Mouse (Mus musculus) adrenal gland, adult 8-10 months (tissue): ENCODE data around the gene Tnnt2. TPM values are rescaled to one million over a fixed set of nuclear protein-coding genes. Genes with fewer than 3 reads are reported as not detected.
A peak's percentile ranks its signal among the peaks of the same experiment; 100 is the strongest.

ENCODE experiments used
- DNase-seq: peaks from one replicate; pipeline ENCODE4 v3.0.0; 2022
- total RNA-seq, 4 experiments: library from RNA; stranded (reverse); gene quantifications; 2 replicates each; pipeline ENCODE4 v1.2.4; 2022

The Tnnt2 gene
- total RNA-seq, 4 experiments from 2014 or later: 2.2 to 5.5 (median 2.6) TPM

GRCm38 (mm10) chr1:135856070-135856469 lies 19.9 kb downstream of the Tnnt2 start:
- DNase-seq: no peak

DNA sequence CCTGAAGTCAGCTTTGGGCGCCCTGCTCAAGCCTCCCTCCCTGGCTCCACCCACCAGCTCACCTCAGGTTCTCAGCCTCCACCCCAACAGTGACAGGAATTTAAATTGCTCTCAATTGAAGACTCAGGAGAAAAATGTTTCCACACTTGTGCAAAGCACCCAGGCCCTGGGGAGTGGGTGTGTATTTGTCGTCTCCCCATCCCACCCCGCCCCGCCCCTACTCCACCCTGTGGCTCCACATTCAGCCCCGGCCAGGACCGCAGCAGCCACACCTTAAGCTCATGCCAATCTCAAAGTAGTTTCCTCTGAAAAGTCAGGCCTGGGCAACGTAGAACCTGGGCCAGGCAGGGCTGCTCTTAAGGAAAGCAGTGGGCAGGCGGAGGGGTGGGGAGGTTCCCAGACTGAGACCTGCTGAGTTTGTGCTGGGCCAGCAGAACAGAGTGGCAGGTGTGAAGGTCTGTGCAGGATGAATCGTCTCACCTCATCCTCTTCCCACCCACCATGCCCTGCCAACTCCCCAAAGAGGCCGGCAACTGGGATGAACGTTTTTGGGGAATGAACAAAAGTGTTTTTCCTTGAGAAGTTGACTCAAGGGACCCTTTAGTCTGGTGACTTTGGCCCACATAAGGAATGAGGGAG lies 21.1 kb downstream of the Tnnt2 start:
- no peak for DNase-seq

DNA sequence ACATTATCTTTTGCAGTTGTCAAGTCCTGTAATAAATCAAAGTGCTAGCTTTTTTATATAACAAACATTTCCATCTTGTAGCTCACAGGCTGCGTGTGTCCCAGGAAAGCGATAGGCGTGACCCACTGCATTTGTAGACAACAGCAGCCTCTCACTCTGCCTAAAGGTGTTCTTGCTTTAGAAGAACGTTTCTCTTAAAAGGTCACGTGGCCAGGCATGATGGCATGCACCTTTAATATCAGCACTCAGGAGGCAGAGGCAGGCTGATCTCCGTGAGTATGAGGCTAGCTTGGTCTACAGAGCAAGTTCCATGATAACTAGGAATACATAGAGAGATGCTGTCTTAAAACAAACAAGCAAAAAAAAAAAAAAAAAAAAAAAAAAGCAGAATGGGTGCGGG lies 22.4 kb downstream of the Tnnt2 start:
- no peak for DNase-seq

DNA sequence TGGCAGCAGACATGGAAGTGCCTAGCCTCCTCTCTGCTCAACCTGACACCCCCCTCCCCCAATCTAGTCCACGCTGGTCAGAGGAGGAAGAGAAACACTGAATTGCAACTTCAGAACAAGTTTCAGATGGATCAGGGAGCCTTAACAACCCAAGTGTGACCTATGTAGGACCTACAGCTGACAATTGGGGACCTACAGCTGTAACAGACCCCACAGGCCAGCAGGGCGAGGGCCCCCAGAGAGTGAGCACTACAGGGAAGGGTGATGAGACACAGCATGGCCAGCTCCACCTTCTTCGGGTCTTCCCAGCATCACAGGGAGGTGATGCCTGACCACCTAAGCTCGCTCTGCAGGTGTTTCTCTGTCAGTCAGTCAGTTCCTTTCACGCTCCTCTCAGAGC lies 24.9 kb downstream of the Tnnt2 start:
- no peak for DNase-seq

DNA sequence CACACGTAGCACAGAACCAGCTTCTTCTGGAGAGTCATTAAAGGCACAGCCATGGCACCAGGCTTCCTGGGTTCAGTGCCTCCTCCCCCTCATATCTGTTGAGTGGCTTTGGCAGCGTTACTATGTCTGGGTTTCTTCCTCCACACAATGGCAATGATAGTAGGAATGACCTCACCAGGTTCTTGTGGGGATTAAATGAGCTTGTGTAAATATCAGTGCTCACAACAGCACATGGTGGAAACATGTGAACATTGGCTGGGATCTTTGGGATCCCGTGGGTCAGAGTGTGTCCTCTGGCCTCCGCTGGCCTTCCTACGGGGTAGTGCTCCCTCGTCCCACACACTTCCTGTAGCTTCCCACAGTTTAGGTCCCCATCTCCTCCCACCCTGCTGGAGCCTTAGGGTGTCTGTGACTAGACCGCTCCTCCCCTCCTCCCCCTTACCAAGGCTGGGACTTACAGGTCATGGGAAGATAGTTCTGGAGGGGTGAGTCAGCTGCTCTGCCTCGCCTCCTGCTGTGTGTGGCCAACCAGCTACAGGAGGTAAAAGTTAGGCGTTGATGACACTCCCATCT lies 25.9 kb downstream of the Tnnt2 start:
- peak; percentile 24 for DNase-seq

GRCm38 (mm10) chr1:135862561-135862960 lies 26.4 kb downstream of the Tnnt2 start:
- DNase-seq: no peak

GRCm38 (mm10) chr1:135863786-135864335 lies 27.7 kb downstream of the Tnnt2 start:
- DNase-seq: no peak

- no peak for DNase-seq
Measured at GRCm38 (mm10) chr1:135864830-135865229, 28.7 kb downstream of the Tnnt2 start.

GRCm38 (mm10) chr1:135865518-135866194 lies 29.5 kb downstream of the Tnnt2 start:
- peak; percentile 46 for DNase-seq

DNA sequence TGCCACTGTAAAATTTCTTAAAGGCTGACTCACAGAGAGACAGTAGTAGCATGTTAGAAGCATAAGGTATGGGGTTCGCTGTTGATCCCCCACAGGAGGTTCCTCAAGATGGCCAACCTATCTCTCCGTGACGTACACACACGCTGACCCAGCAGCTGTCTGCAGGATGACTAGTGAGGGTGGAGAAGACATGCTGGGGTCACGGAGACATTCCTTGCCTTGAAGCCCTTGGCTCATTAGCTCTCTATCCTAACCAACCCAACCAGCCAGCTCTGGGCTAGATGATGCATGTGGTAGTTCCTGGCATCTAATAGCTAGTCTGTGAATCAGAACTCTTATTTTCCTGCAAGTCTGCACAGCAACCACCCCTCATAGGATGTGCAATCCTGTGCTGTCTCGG lies 32.4 kb downstream of the Tnnt2 start:
- DNase-seq: no peak

DNA sequence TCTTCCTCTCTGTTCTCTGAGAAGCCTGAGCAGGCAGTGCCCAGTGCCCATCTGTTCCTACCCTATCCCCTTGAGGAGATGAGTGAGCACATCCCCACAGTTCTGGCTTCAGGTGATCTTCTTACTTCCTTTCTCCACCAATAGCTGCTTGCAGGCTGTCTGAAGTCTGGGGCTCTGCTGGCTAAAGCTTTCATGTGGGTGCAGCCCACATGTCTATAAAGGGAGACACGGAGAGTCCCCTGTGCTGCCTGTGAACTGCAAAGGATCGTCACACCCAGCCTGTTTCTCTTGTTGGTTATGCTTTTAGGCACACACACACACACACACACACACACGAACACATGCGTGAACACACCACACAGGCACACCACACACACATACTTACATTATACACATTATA lies 36.8 kb downstream of the Tnnt2 start:
- no peak for DNase-seq

DNA sequence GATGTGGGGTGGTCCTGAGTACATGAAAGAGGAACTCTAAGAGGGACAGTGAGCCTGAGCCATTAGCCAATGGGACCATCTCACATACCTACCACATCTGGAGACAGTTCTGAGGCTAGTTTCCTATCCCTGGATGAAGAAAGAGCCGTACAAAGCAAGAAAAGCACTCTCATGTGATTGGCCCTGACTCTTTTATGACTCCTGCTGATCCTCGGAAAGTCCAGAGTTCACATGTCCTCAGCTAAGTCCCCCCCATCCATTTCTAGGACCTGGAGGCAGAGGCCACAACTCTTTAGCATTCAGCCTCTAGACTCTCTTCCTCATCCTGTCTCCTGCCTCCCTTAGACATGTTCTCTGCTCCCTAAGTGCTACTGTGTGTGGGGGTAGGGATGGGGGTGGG lies 41.1 kb downstream of the Tnnt2 start:
- DNase-seq: no peak

GRCm38 (mm10) chr1:135882385-135883109 lies 46.4 kb downstream of the Tnnt2 start:
- peak; percentile 12 for DNase-seq

DNA sequence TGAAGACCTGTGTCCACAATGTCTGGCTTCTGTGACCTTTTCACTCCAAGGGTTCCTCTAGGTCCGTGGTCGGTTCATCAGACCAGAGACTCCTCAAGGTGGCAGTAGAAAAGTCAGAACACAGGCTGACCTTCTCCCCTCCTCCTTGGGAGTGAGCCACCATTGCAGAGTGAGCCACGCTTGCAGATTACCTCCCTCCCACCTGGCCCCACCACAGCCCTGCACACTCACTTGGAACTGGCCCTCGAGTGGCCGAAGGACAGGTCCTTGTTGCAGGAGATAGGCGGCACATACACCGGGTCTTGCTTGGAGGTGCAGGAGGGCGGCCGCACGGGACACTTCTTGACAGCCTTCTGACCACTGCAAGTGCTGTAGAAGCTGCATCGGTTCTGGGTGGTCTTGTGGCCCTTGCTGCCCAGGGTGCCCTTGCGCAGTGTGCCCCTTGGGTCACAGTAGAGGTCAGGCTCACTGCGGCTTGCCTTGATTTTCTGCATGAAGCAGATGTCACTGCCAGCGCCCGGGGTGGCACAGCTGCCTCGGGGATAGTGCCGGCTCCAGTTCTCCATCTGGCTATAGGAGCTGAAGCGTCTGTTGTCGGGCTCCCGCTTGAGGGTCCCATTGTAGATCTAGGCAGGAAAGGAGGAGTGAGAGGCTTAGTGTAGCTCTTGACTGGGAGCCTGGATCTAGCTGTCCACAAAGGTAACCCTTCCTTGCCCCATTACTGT lies 53.5 kb downstream of the Tnnt2 start:
- DNase-seq: no peak

DNA sequence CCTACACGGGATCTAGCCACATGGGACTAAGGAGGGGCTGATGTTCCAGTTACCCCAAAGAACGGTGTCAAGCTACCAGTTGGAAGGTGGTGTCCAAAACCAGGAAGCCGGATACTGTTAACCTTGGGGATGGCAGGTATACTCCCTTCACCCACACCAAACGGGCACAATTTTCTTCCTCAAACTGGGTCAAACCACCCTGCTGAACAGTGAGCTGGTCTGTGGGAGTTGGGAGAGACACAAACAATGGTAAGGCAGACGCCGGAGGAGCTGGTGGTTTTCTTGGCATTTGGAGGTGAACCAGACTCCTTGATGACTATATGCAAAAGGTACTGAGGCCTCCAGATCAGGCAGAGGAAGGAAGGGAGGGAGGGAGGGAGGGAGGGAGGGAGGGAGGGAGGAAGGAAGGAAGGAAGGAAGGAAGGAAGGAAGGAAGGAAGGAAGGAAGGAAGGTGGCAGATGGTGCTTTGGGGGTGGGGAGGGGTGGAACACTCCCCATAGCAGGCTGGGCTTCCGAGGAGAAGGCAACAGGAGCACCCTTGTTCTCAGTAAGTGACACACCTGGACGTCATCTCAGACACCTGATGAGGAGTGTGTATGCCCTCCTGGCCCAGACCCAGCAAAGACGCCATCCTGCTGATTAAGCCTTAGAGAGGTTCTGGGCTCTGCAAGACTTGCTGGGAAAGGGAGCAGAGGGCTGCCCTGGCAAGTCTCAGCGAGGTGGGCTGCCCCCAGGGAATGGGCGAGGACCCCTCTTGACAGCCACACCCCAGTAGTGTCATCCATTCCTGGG lies 55.5 kb downstream of the Tnnt2 start:
- DNase-seq: no peak

- no peak for DNase-seq
Measured at GRCm38 (mm10) chr1:135892233-135892632, 56.1 kb downstream of the Tnnt2 start.

DNA sequence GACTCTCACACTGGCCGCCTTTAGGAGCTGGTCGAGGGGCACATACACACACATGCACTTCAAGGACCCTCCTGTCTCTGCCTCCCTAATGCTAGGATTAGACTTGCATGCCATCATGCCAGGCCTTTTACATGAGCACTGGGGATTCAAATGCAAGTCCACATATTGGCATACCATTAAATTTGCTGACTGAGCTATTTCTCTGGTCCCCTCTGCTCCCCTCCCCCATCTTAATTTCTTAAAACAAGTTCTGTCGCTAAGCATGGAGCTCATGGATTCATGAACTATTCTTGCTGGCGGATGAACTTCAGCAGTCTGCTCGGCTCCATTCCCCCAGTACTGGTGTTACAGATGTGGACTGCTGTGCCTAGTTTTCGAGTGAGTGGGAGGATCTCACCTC lies 56.6 kb downstream of the Tnnt2 start:
- DNase-seq: no peak

- DNase-seq: no peak
Measured at GRCm38 (mm10) chr1:135893377-135893776, 57.2 kb downstream of the Tnnt2 start.

GRCm38 (mm10) chr1:135895367-135895766 lies 59.2 kb downstream of the Tnnt2 start:
- DNase-seq: no peak

DNA sequence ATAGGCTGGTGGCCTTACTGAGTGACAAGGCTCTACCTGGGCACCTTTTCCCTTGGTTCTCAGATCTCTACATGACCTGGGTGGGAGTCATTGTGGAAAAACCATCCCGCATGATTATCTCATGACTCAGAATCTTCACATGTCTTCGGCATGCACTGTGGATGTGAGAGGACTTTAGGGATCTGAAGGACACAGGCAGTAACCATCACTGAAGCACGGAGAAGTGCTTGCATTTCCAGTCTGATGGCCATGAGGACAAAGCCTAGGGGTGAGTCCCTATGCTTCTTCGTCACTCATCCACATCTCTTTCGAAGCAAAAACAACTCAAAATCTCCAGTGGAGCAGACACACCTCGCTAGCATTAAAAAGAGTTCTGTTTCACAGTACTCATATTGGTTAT lies 63.1 kb downstream of the Tnnt2 start:
- no peak for DNase-seq

DNA sequence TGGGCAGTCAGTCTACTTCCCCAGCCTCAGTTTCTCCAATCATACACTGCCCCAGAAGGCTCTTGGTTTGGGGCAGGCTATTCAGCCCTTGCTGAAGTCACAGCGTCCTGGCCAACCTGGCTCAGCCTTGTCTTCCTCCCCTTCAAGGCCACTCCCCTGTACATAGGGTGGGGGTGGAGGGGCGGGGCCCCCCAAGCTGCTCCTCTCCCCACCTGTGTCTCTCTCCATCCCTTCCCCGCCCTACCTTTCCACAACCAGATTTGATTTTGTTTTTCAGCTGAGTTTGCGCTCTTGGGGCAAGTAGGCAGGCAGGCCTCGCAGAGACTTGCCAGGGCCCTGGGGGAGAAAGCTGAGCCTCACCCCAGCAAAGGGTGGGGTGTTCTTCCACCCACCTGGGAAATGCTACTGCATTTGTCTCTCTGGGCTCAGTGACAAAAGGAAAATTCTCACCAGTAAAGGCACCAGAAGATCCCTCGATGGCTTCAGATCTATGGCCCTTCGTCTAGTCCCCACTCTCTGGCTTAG lies 63.9 kb downstream of the Tnnt2 start:
- DNase-seq: no peak
